Mouse (Mus musculus): ENCODE results near the gene Dhx40. TPM values are rescaled to one million over a fixed set of nuclear protein-coding genes. Genes with fewer than 3 reads are reported as not detected.

Dhx40 gene
- polyA plus RNA-seq, 1 experiment = 51.5 TPM

DNA sequence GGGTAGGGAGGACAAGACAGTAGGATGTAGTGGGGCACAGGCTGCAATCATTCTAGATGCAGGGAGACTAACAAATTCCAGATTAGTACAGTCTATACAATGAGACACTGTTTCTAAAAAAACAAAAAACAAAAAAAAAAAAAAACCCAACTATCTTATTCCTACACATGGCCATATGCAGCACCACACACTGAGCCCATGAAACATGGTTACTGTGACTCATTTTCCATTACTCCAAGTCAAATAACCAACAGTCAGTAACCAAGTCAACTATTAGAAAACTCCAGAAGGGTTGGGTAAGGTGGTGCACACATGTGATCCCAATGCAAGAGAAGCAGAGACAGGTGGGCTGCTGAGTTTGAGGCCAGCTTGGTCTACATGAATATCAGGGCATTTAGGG lies 55.1 kb downstream of the Dhx40 start:
- TF ChIP-seq EP300 (IDR thresholded peaks at IDR 0.05; ENCODE audit: insufficient read depth, low read depth, low read length) (no peak), POLR2A (IDR thresholded peaks at IDR 0.05; ENCODE audit: insufficient read depth, low read length) (no peak), CTCF (IDR thresholded peaks at IDR 0.05; ENCODE audit: low read depth, low read length) (no peak)
- Histone ChIP-seq H3K4me3 (ENCODE audit: low read depth, low read length) (no peak overlapping the region), H3K27me3 (ENCODE audit: control insufficient read depth, insufficient read depth, low read length, poor library complexity, severe bottlenecking) (no peaks in the 10 kb centered on the region), H3K9ac (ENCODE audit: low read depth, poor library complexity, severe bottlenecking) (no peak overlapping the region), H3K4me1 (ENCODE audit: control insufficient read depth, insufficient read depth, low read length) (peaks cover 1% of the 10 kb centered on the region), H3K9me3 (replicated peaks; ENCODE audit: control insufficient read depth, insufficient read depth, low read length, poor library complexity, severe bottlenecking) (no peaks in the 10 kb centered on the region), H3K36me3 (ENCODE audit: control insufficient read depth, insufficient read depth, low read length, poor library complexity, severe bottlenecking) (peaks cover 12% of the 10 kb centered on the region), H3K27ac (ENCODE audit: insufficient read depth, low read length) (no peak overlapping the region)

DNA sequence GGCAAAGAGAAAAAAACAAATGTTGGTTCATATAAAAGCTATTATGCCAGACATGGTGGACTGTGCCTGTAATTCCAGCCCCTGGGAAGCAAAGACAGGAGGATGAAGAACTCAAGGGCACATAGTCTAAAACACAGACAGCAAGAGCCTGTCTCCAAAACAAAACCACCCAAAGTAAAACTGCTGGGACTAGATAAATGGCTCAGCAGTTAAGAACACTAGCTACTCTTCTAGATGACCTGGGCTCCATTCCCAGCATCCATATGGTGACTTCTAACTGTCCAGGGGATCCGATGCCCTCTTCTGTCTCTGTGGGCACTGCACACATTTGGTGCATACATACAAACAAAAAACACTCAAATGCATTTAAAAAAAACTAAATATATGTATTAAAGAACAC lies 56.5 kb downstream of the Dhx40 start:
- Histone ChIP-seq H3K9me3 (replicated peaks; ENCODE audit: control insufficient read depth, insufficient read depth, low read length, poor library complexity, severe bottlenecking) (no peaks in the 10 kb centered on the region), H3K27me3 (ENCODE audit: control insufficient read depth, insufficient read depth, low read length, poor library complexity, severe bottlenecking) (no peaks in the 10 kb centered on the region), H3K36me3 (ENCODE audit: control insufficient read depth, insufficient read depth, low read length, poor library complexity, severe bottlenecking) (peaks cover 12% of the 10 kb centered on the region), H3K4me3 (ENCODE audit: low read depth, low read length) (no peak overlapping the region), H3K4me1 (ENCODE audit: control insufficient read depth, insufficient read depth, low read length) (peaks cover 1% of the 10 kb centered on the region), H3K27ac (ENCODE audit: insufficient read depth, low read length) (no peak overlapping the region), H3K9ac (ENCODE audit: low read depth, poor library complexity, severe bottlenecking) (no peak overlapping the region)
- no peak for TF ChIP-seq CTCF (IDR thresholded peaks at IDR 0.05; ENCODE audit: low read depth, low read length)
- TF ChIP-seq EP300 (IDR thresholded peaks at IDR 0.05; ENCODE audit: insufficient read depth, low read depth, low read length) = no peak
- no peak for TF ChIP-seq POLR2A (IDR thresholded peaks at IDR 0.05; ENCODE audit: insufficient read depth, low read length)

DNA sequence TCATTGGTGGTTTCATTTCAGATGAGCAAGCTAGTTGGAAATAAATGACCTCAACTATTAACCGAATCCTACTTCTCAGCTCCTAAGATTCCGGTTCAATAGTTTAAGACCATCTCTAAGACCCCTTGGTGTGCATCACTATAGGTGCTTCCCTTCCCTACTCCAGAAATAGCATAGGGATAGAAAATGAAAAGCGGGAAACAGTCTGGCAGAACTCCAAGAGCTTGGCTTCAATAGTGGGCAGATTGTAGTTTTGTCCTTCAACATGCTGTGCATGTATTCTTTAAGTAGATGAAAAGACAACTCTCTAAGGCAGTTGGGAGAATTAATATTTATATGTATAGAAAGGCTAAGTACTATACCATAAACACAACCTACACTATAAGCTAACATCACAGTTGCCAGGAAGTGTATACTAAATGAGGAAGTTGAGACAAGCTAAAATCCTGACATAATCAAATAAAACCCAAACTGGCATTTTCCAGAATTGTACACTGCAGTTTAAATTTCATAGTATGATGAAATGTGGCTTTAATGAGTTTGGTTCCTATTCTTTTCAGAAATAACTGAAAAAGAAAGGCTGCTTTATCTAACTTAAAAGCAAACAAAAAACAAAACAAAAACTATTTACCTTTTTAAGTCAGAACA lies 57.6 kb downstream of the Dhx40 start:
- H3K9ac ChIP-seq (ENCODE audit: low read depth, poor library complexity, severe bottlenecking) = no peak overlapping the region
- peaks cover 1% of the 10 kb centered on the region for H3K4me1 ChIP-seq (ENCODE audit: control insufficient read depth, insufficient read depth, low read length)
- H3K27ac ChIP-seq (ENCODE audit: insufficient read depth, low read length) = no peak overlapping the region
- H3K9me3 ChIP-seq (replicated peaks; ENCODE audit: control insufficient read depth, insufficient read depth, low read length, poor library complexity, severe bottlenecking) = no peaks in the 10 kb centered on the region
- TF ChIP-seq CTCF (IDR thresholded peaks at IDR 0.05; ENCODE audit: low read depth, low read length) = no peak
- peaks cover 12% of the 10 kb centered on the region for H3K36me3 ChIP-seq (ENCODE audit: control insufficient read depth, insufficient read depth, low read length, poor library complexity, severe bottlenecking)
- H3K4me3 ChIP-seq (ENCODE audit: low read depth, low read length) = no peak overlapping the region
- H3K27me3 ChIP-seq (ENCODE audit: control insufficient read depth, insufficient read depth, low read length, poor library complexity, severe bottlenecking) = no peaks in the 10 kb centered on the region

DNA sequence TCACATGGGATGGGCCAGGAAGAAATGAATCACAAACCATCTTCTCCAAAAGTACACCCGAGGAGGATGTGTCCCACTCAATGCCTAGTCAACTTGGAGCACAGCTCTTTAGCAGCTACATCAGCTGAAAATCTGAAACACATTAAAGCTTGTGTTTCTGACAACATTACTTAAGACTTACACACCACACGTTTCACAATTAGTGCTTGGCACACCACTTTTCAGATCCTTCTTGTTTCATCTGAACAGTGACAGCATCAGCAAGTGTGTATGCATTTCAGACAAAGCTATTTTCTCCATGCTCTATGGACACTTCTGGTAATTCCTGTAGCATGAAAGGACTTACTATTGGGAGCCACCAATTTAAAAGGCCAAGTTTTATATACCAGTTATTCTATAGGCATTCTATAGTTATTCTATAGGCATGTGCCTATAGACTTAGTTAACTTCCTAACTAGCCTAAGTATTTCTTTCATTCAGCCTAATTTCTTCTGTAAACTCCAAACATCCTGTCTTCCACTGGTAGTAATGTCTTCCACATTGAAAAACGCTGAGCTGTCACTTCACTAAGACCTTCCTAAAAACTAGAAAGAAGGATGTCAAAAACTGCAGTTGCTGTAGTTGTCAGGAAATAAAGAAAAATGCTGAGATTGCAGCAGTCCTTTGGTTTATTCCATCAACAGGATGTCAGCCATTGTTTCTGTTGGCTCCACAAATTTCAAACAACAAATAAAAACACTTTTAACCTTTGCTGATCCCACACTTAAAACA lies 61.7 kb downstream of the Dhx40 start:
- Histone ChIP-seq H3K36me3 (ENCODE audit: control insufficient read depth, insufficient read depth, low read length, poor library complexity, severe bottlenecking) (no peaks in the 10 kb centered on the region; the same call in 1 of the 2 replicates), H3K27ac (ENCODE audit: insufficient read depth, low read length) (0 out of 2 replicates have a peak overlapping the region, but pooled peaks have one; percentile 28), H3K9ac (ENCODE audit: low read depth, poor library complexity, severe bottlenecking) (no peak overlapping the region), H3K4me3 (ENCODE audit: low read depth, low read length) (no peak overlapping the region), H3K4me1 (ENCODE audit: control insufficient read depth, insufficient read depth, low read length) (peaks cover 5% of the 10 kb centered on the region), H3K9me3 (replicated peaks; ENCODE audit: control insufficient read depth, insufficient read depth, low read length, poor library complexity, severe bottlenecking) (no peaks in the 10 kb centered on the region), H3K27me3 (ENCODE audit: control insufficient read depth, insufficient read depth, low read length, poor library complexity, severe bottlenecking) (no peaks in the 10 kb centered on the region)
- TF ChIP-seq POLR2A (IDR thresholded peaks at IDR 0.05; ENCODE audit: insufficient read depth, low read length) (no peak), CTCF (IDR thresholded peaks at IDR 0.05; ENCODE audit: low read depth, low read length) (no peak), EP300 (IDR thresholded peaks at IDR 0.05; ENCODE audit: insufficient read depth, low read depth, low read length) (no peak)

DNA sequence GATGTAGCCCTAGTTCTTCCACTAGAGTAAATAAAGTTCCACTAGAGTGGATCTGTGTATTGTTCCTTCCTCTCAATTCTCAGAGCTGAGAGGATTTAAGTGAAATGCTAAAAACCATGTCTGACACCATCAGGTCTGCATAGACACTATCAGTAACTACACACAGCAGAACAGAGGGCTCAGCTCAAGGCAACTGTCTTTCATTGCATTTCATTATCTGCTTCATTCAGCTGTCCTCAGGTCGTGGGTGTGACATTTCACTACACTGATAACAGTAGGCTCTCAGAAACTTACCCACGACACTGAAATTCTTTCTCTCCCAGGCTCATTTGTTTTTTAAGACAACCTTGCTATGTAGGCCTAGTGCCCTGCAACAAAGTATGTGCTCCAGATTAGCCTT lies 64.9 kb downstream of the Dhx40 start:
- H3K9me3 ChIP-seq (replicated peaks; ENCODE audit: control insufficient read depth, insufficient read depth, low read length, poor library complexity, severe bottlenecking) = no peaks in the 10 kb centered on the region
- no peaks in the 10 kb centered on the region for H3K27me3 ChIP-seq (ENCODE audit: control insufficient read depth, insufficient read depth, low read length, poor library complexity, severe bottlenecking)
- TF ChIP-seq EP300 (IDR thresholded peaks at IDR 0.05; ENCODE audit: insufficient read depth, low read depth, low read length) = no peak
- TF ChIP-seq POLR2A (IDR thresholded peaks at IDR 0.05; ENCODE audit: insufficient read depth, low read length) = no peak
- TF ChIP-seq CTCF (IDR thresholded peaks at IDR 0.05; ENCODE audit: low read depth, low read length) = no peak
- no peak overlapping the region for H3K9ac ChIP-seq (ENCODE audit: low read depth, poor library complexity, severe bottlenecking)
- H3K36me3 ChIP-seq (ENCODE audit: control insufficient read depth, insufficient read depth, low read length, poor library complexity, severe bottlenecking) = no peaks in the 10 kb centered on the region; the same call in 1 of the 2 replicates
- H3K27ac ChIP-seq (ENCODE audit: insufficient read depth, low read length) = no peak overlapping the region
- no peak overlapping the region for H3K4me3 ChIP-seq (ENCODE audit: low read depth, low read length)
- peaks cover 3% of the 10 kb centered on the region for H3K4me1 ChIP-seq (ENCODE audit: control insufficient read depth, insufficient read depth, low read length)

DNA sequence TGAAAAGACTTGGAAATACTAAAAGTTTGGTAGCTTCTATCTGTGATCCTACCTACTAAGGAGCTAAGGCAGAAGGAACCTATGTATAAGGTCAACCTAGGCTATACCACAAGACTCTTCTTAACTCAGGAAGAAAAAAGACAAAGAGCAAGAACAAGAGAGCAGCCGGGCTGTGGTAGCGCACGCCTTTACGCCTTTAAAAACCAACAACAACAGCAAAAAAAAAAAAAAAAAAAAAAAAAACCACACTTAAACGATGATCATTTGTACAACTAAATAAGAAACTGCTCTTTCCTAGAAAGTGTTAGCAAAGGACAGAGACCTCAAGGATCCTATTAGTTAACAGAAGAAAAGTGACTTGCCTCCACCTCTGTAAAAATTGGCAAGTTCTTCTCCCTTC lies 66.0 kb downstream of the Dhx40 start:
- Histone ChIP-seq H3K4me1 (ENCODE audit: control insufficient read depth, insufficient read depth, low read length) (peaks cover 3% of the 10 kb centered on the region), H3K9ac (ENCODE audit: low read depth, poor library complexity, severe bottlenecking) (no peak overlapping the region), H3K36me3 (ENCODE audit: control insufficient read depth, insufficient read depth, low read length, poor library complexity, severe bottlenecking) (peaks cover 5% of the 10 kb centered on the region), H3K4me3 (ENCODE audit: low read depth, low read length) (no peak overlapping the region), H3K27me3 (ENCODE audit: control insufficient read depth, insufficient read depth, low read length, poor library complexity, severe bottlenecking) (no peaks in the 10 kb centered on the region), H3K27ac (ENCODE audit: insufficient read depth, low read length) (no peak overlapping the region), H3K9me3 (replicated peaks; ENCODE audit: control insufficient read depth, insufficient read depth, low read length, poor library complexity, severe bottlenecking) (no peaks in the 10 kb centered on the region)
- TF ChIP-seq EP300 (IDR thresholded peaks at IDR 0.05; ENCODE audit: insufficient read depth, low read depth, low read length) (no peak), CTCF (IDR thresholded peaks at IDR 0.05; ENCODE audit: low read depth, low read length) (no peak), POLR2A (IDR thresholded peaks at IDR 0.05; ENCODE audit: insufficient read depth, low read length) (no peak)

All from ES-Bruce4 (cell line).